Mouse (Mus musculus): ENCODE data around the gene Parp14.
"Not testable (repeated sequence)": the region's sequence is repeated elsewhere in the genome, so short reads cannot be mapped to it uniquely, and the experiment has no call there.

GRCm38 (mm10) chr16:35891603-35892002 is 20.3 kb upstream of the Parp14 start:
- not testable (repeated sequence) for TF ChIP-seq CTCF (conservative IDR thresholded peaks at IDR 0.05 in 1 of 2, IDR thresholded peaks at IDR 0.05 in 1 of 2; ENCODE audit: low read depth in 2 of 2, low read length in 2 of 2); HCFC1 (IDR thresholded peaks at IDR 0.05; ENCODE audit: low read depth, low read length); NRF1 (IDR thresholded peaks at IDR 0.05; ENCODE audit: low read depth, low read length); EP300 (IDR thresholded peaks at IDR 0.05; ENCODE audit: low read length); POLR2A (IDR thresholded peaks at IDR 0.05; ENCODE audit: low read depth, low read length); SIN3A (IDR thresholded peaks at IDR 0.05; ENCODE audit: low read length); E2F4 (IDR thresholded peaks at IDR 0.05; ENCODE audit: insufficient replicate concordance, low read depth, low read length); MEF2A (IDR thresholded peaks at IDR 0.05; ENCODE audit: borderline replicate concordance, low read depth, low read length); MAX (IDR thresholded peaks at IDR 0.05; ENCODE audit: low read length); CHD1 (IDR thresholded peaks at IDR 0.05; ENCODE audit: low read depth, low read length)
